Mouse (Mus musculus): Measurements from ENCODE around the gene Tecpr2.

Gene Tecpr2

DNA sequence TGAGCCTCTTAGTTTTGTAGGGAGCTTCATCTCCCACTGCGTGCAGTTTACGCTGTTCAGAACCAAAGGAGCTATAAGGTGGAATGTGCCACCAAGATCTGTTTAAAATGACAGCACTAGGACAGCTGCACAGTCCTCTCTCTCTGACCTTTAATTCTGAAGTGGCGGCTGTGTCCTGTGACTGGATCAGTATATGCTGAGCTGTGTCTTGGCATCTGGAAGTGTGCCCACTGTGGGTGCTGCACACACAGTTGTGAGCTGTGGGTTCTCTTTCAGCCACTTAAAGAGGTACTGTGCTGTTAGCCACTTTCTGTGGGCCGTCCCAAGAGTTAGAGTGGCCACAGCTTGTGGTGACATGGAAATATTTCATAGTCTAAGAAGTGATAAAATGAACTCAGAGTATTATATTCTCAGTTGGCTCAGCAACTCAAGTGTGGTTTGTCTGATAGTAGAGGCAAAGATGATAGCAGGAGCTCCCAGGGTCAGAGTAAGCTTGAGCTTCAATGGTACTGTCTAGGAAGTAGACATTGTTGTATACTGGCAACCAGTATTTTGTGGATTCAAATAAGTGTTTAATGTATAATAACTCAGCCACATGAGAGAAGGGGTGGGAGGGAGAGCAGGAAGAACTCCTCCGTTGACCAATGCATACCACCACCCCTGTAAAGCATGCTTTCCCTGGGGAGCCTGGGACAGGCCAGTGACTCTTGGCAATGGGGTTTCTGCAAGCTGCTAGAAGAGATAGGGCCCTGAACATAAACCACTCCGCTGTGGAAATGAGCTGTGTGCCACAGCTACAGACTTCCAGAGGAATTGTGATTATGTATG, 59.2 kb downstream of the Tecpr2 start:
- no peak for DNase-seq (ENCODE audit: low read depth, low spot score)

DNA sequence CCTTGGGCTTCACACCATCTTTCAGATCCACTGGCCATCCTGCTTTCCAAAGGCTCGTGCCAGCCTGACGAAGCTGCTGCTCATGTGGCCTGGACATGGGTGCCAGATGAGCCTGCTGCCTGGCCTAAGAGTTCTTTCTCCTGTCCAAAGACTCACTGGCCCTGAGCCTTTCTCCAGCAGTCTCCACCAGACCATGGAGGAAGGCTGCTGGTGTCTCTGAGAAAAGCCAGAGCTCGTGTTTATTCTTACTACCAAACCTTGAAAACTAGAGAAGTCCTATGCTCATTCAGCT, 59.8 kb downstream of the Tecpr2 start:
- no peak for DNase-seq (ENCODE audit: low read depth, low spot score)

DNA sequence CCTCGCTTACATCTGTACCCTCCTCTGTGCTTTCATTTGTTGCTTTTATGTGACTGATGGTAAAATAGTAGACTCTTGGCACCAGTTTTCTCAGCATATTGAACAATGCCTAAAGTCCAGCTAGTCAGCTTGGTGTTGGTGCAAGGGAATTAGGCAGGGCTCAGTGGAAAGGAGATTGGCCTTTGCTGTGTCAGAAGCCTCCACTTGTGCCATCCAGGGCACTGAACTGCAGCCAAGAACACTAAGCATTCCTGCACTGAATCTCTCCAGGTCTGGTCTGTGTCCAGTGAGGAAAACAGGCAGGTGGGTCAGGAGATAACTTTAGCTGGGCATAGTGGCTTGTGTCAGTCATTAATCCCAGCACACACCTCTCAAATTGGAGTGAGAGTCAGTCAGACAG, 60.3 kb downstream of the Tecpr2 start:
- DNase-seq (ENCODE audit: low read depth, low spot score): no peak

DNA sequence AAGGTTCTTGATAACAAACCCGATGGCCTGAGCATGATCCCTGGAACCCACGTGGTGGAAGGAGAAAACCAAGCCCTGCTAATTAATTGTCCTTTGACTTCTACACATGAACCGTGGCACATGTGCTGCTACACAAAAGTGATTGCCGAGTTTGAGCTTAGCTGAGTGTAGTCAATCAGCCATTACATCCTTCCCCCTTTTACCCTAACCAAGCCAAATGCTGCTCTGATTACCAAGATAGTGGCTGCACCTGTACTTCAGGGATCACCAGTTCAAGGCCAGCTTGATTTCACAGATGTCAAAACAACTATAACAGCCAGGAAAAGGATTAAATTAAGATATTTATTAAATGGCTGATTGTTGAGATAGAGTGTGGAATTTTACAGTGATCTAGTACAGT, 61.1 kb downstream of the Tecpr2 start:
- no peak for DNase-seq (ENCODE audit: low read depth, low spot score)

DNA sequence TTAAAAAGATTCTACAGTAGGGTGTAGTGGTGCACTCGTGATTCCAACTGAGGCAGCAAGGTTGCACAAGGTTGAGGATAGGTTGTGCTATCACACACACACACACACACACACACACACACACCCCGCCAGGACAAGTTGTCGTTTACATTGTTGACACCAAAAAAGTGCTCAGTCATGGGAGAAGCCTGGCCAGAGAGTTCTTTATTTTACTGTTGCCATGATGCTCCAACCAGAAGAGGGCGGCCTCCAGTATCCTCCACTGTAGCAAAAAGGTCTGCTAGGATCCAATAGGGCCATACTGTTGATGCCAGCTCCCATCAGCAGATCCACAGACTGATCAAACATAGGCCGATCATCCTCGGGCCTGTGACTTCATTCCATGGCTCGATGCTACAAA, 62.2 kb downstream of the Tecpr2 start:
- no peak for DNase-seq (ENCODE audit: low read depth, low spot score)

DNA sequence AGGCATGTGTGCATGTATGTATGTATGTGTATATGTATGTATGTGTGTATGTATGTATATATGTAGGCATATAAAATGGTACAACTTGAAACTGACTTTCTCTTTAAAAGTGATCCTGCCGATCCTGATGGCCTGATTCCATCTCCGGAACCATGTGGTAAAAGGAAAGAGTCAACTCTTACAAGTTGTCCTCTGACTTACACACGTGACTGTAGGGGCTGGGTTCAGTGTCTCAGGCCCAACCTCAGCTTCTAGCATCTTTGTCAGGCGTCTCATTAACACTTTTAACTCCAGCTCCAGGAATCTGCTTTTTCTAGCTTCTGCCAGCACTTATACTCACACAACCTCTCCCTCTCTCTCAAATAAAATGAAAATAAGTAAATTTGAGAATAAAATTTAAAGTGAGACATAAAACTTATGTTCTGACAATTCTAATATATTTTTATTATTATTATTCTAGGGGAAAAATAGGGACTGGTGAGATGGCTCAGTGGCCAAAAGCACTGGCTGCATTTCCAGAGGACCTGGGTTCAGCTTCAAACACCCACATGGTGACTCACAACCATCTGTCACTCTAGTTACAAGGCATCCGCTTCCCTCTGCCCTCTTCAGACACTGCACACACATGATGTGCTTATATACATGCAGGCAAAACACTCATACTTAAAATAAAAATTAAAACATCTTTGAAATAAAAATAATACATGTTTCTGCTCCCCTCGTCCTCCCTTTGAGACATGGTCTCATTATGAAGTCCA, 63.7 kb downstream of the Tecpr2 start:
- DNase-seq (ENCODE audit: low read depth, low spot score): no peak

DNA sequence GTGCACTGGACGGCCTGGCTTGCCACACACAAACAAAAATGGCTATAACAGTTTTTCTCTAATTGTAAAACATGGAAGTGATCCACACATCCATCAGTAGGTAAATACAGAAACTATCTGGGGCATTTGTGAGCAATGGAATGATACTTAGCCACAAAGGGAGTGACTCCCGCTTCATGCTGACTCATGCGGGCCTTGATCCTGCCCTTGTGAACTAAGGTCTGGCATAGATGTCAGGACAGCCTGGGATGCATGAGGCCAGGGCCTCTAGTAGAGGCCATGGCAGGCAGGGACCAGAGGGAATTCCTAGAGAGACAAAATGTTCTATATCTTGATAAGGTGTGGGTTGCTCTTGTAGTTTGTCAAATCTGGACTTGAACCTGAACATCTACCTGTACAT, 64.4 kb downstream of the Tecpr2 start:
- DNase-seq (ENCODE audit: low read depth, low spot score): no peak

DNA sequence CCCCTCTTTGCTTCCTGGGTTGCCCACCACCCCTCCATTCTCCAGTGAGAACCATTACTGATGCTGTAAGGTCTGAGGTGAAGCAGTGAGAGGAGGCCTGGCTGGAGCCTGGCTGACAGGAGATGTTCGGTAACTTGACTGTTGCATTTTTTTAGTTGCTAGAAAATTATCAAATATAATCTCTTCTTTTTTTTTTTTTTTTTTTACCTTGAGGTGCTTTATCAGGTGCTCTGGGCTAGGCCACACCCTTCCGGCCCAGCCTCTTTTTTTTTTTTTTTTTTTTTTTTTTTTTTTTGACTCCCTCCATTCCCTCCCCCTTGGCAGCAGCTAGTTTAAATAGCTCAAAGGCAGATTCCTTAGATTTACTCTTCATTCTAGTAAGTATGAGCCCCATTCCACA, 64.8 kb downstream of the Tecpr2 start:
- no peak for DNase-seq (ENCODE audit: low read depth, low spot score)

DNA sequence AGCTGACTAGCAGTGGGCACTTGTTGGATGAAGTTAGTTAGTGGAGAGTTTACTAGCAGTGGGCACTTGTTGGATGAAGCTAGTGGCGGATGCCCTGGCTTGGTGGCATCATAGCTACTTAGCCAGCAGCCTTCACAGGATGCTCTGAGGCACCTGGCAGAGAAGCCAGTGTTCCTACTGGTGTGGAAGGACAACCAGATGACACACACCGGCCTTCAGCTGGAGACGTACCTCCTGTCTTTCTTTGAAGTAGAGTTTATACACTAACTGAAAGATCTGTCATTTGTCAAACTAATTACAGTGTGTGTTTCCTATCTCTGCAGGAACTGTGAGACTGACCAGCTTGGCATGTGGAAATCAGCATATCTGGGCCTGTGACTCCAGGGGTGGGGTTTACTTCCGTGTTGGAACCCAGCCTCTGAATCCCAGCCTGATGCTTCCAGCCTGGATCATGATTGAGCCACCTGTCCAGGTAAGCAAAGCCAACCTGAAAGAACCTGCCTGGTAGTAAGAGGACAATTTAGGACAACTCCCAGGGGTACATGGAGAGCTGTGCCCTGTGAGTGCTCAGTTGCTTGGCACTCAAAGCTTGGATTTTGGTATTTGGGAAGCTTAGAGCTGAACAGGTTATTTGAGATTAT, 65.4 kb downstream of the Tecpr2 start:
- no peak for DNase-seq (ENCODE audit: low read depth, low spot score)

DNA sequence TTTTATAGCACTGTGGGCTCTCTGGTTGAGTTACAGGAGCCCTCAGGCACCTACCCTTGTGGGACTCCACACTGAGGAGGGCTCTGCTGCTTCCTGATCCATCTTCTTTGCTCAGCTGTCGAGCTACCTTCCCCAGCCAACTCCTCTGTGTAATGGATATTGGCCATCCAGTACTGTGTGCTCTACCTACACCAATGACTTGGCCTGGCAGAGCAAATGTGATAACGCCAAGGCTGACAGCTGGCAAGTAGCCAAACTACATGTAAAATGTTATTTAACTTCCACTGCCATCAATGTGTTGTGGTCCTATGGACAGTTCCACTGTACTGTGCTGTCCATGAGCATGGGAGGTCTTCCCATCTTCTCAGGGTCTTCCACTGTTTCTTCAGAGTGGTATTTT, 72.9 kb downstream of the Tecpr2 start:
- no peak for DNase-seq (ENCODE audit: low read depth, low spot score)

DNA sequence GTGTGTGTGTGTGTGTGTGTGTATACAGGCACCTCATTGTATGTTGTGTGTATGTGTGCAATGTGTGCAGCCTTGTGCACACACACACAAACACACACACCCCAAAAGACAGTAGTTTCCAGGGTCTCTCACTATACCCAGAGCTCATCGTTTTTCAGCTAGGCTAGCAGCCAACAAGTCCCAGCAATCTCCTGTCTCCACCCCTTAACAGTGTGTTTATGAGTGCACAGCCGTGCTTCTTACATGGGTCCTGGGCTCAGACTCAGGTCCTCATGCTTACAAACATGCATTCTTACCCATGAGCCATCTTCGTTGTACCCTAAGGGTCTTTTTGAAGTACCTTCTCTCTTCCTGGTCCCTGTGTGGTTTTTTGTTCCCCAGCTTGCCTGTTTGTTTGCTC, 76.4 kb downstream of the Tecpr2 start:
- no peak for DNase-seq (ENCODE audit: low read depth, low spot score)

DNA sequence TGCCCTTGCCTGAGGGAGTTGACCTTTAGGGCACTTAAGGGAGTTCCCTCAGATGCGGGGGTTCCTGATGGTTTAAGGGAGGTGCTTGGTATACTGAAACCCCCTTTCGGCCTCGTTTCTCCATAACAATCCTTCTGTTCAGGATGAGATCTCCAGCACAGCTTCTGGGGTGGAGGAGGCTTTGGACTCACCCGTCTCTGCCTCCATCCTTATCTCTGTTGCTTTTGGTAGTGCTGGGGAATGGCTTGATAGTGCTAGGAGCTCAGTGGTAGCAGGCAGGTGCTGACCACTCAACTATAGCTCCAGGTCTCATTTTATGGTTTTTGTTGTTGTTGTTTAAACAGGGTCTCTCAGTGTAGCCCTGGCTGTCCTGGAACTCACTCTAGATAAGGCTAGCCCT, 77.0 kb downstream of the Tecpr2 start:
- DNase-seq (ENCODE audit: low read depth, low spot score): peak; percentile 20

DNA sequence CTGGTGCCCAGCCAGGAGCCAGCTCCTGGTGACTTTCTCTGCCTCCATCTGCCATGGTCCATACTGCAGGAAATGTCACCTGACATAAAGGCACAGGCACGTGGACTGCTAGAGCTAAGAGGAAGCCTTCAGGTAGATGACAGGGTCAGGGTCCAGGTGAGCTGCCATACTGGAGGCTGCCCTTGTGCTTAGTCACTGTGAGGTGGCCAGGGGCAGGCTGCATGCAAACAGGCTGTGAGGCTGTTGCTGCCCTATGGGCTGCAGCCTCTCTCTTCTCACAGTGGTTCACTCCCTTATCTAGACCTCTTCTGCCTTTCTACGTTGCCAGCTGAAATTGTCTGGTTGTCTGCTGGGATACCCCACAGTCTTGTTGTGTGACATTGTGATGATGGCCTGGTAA, 78.1 kb downstream of the Tecpr2 start:
- no peak for DNase-seq (ENCODE audit: low read depth, low spot score)

DNA sequence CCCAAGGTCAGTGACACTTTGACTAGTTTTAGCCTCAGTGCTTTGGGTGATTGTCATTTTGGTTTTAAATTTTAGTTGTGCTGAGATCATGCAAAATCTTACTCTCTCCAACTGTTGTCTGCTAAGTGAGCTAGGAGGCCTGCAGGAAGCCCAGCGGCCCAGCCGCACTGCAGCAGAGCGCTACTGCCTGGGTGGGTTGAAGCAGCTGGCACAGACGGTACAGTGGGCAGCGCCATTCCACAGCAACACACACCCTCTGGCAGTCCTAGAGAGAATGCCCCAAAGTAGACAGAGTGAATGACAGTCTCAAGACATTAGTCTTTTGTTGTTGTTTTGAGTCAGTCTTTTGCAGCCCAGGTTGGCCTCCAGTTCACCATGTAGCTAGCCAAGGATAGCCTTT, 81.3 kb downstream of the Tecpr2 start:
- DNase-seq (ENCODE audit: low read depth, low spot score): no peak

DNA sequence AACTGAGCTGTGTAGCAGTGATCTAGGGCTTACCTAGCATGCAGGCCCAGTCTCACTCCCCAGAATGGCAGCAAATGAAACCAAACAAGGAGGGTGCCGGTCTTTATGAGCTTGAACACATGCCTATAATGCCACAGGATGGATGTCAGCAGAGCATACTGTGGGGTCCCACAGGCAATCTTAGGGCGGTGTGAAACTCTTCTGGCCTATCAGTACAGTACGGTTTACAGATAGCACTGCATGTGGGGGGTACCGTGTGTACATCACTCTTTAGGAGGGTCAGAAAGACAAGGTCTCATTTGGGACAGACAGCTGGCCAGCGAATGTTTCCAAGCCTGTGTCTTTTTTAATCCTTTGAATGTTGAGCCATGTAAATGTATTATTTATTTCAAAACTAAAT, 82.9 kb downstream of the Tecpr2 start:
- no peak for DNase-seq (ENCODE audit: low read depth, low spot score)

DNA sequence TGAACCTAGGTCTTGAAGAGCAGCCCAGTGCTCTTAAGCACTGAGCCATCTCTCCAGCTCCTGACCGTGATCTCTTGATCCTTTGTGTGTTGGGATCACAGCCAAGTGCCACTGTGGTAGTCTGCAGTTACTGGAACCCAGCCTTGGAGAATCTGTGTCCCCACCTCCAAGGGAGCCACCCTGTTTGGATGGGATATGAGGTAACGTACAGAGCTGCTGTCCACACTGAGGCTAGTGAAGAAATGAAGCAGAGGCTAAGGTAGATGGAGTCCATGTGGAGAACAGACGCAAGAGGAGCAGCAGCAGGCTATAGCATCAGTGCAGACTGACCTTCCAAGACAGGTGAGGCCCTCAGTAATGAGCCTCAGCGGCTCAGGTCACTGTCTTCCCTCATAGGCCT, 84.8 kb downstream of the Tecpr2 start:
- DNase-seq (ENCODE audit: low read depth, low spot score): no peak

DNA sequence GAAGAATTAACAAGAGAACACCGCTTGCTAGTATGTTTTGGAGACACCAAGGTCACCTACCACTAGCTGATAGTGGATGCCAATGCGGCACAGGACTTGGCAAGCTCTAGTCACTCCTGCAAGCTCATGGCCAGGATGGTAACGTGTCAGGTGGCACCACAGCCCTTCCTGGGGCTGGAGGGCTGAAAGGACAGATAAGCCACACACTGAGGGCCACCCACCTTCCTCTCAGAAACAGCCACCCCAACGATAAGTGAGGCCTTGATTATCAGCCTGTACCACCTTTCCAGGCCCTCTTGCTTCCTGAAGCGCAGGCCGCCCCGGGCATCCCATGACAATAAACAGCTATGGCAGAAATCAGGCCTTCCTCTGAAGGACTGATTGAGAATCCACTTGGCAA, 85.2 kb downstream of the Tecpr2 start:
- DNase-seq (ENCODE audit: low read depth, low spot score): no peak

DNA sequence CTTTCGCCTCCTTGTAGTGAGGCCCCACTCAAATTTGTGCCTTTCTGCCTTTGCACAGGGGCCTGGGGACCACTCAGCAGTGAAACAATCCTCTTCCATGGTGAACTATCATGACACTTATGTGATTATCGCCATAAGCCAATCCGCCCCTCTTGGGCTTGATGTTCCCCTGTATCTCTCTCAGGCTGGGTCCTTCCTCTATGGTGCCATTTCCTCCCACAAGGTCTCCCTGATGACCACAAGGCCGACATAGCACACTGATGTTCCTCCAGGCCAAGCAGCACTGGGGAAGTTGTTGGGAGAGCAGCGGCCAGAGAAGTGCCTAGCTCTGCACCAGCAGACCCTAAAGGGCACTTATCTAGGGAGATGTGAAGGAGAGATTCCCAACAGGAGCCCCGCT, 85.7 kb downstream of the Tecpr2 start:
- no peak for DNase-seq (ENCODE audit: low read depth, low spot score)

DNA sequence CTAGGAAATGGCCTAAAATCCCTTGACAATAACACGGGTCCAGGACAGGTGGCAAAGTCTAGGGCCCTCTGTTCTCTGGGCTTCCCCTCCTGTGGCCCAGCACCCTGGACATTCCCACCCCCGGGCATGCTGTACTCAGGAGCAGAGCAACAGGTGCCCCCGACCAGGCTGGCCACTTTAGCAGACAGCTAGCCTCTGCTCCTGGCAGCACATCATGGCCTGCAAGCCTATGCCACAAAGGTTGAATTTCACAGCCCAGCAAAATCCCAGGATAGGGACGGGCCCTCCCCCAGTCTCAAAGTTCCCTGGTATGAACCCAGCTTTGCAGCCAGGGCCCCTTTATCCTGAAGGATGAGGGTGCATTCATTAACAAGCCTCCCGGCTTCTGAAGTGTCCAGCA, 86.3 kb downstream of the Tecpr2 start:
- no peak for DNase-seq (ENCODE audit: low read depth, low spot score)

DNA sequence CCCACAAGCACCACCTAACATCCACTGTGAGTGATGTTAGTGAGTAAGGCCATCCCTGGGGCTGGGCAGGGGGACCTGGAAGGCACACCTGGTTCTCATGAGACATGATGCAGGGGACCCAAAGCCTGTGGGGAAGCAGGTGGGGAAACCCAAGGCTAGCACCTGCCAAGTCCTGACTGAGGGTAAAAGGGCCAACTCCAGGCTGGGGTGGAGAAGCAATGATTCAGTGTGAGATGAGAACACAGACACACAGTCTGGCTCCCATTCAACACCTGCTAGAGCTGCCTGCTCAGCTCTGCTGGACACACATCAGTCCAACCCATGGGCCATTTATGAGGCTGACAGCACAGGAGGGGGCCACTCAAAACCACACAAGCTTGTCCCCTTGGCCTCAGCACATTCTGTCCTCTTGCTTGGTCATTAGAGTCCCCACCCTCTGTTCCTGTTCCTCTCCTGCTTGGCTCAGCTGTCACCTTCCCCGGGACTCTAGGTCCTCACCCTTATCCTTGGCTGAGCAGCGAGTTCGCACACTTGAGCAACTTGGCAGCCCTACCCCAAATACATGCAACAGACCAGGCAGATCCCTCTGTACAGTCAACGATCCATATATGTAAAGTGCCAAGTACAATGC, 86.9 kb downstream of the Tecpr2 start:
- DNase-seq (ENCODE audit: low read depth, low spot score): no peak

DNA sequence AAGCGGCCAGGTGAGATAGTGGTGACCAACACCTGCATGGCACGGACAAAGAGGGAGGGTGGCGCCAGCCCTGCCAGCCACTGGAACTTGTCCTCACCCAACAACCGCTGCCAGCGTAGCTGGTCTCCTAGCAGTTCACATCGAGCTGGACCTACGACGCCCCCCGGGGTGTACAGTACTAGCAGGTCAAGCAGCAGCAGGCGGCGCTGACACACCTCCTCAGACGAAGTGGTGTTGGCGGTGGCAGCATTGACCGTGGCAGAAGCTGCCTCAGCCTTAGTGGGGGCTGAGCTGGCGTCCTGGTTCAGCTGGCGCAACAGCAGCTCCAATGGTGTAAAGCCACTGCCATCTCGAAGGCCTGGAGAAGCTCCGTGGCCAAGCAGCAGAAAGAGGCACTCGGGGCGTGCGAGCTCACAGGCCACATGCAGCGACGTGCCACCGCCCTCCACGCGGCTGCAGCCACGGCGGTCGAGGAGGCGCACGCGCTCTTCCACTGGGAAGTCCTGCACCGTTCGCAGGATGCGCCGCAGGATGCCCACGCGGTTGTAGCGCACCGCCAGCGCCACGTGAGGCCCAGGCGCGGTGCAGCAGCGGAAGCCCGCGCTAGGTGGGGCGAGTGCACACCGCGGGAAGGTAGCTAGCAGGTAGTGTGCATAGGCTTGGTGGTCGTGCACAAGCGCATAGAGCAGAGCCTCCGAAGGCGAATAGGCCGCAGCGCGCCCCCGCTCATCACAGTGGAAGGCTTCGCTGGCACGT, 87.7 kb downstream of the Tecpr2 start:
- DNase-seq (ENCODE audit: low read depth, low spot score): peak; percentile 57

DNA sequence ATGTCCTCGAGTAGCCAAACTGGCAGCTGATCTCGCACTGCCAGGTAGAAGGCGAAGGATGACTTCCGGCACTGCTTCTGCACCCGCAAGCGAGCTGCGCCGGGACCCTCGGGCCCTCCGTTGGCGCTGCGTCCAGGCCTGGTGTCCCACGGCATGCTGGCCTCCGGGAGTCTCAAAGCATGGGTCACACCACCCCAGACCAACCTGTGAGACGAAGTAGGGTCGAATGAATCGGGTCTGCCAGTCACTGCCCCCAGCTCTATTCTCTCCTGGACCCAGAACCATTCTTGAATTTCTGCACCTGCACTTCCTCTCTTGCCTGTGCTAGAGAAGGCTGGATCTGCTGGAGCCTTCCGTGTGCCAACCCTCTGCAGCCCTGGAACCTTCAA, 88.3 kb downstream of the Tecpr2 start:
- no peak for DNase-seq (ENCODE audit: low read depth, low spot score)
